Mouse (Mus musculus): ENCODE results near the gene Aldh1b1. TPM values are rescaled to one million over a fixed set of nuclear protein-coding genes. Genes with fewer than 3 reads are reported as not detected.

Gene Aldh1b1
- 10 to 100 TPM in 1 of 2 experiments, 1 to 10 TPM in 1; 3.0 to 10.2 TPM for polyA plus RNA-seq (2017; shearing (Covaris generic))

- ATAC-seq, result peak; percentile 78
Measured at GRCm38 (mm10) chr4:45798964-45799363, at the start of gene Aldh1b1. Aldh1b1 (plus strand) TSS chr4:45799022.

GRCm38 (mm10) chr4:45749449-45749848 lies 49.4 kb upstream of the Aldh1b1 start:
- no peak for ATAC-seq

- no peak for ATAC-seq
Measured at GRCm38 (mm10) chr4:45750477-45750876, 48.3 kb upstream of the Aldh1b1 start.

- no peak for ATAC-seq
Measured at GRCm38 (mm10) chr4:45753211-45753809, 45.5 kb upstream of the Aldh1b1 start.

GRCm38 (mm10) chr4:45754171-45754570 lies 44.7 kb upstream of the Aldh1b1 start:
- ATAC-seq, result no peak

- no peak for ATAC-seq
Measured at GRCm38 (mm10) chr4:45755097-45755496, 43.7 kb upstream of the Aldh1b1 start.

GRCm38 (mm10) chr4:45755881-45756280 lies 42.9 kb upstream of the Aldh1b1 start:
- ATAC-seq, result no peak

- no peak for ATAC-seq
Measured at GRCm38 (mm10) chr4:45757941-45758340, 40.9 kb upstream of the Aldh1b1 start.

- ATAC-seq, result no peak
Measured at GRCm38 (mm10) chr4:45759411-45759810, 39.4 kb upstream of the Aldh1b1 start.

- ATAC-seq, result no peak
Measured at GRCm38 (mm10) chr4:45762600-45762999, 36.2 kb upstream of the Aldh1b1 start.

GRCm38 (mm10) chr4:45763288-45764140 lies 35.3 kb upstream of the Aldh1b1 start:
- no peak for ATAC-seq

GRCm38 (mm10) chr4:45764141-45764494 lies 34.7 kb upstream of the Aldh1b1 start:
- ATAC-seq, result no peak

- no peak for ATAC-seq
Measured at GRCm38 (mm10) chr4:45765121-45765564, 33.7 kb upstream of the Aldh1b1 start.

GRCm38 (mm10) chr4:45765565-45766201 lies 33.1 kb upstream of the Aldh1b1 start:
- ATAC-seq, result no peak

- no peak for ATAC-seq
Measured at GRCm38 (mm10) chr4:45766774-45767173, 32.0 kb upstream of the Aldh1b1 start.

- no peak for ATAC-seq
Measured at GRCm38 (mm10) chr4:45767891-45768558, 30.8 kb upstream of the Aldh1b1 start.

- ATAC-seq, result no peak
Measured at GRCm38 (mm10) chr4:45769141-45769540, 29.7 kb upstream of the Aldh1b1 start.

- no peak for ATAC-seq
Measured at GRCm38 (mm10) chr4:45769791-45770637, 28.8 kb upstream of the Aldh1b1 start.

- ATAC-seq, result no peak
Measured at GRCm38 (mm10) chr4:45770638-45771033, 28.2 kb upstream of the Aldh1b1 start.

GRCm38 (mm10) chr4:45771173-45771572 lies 27.6 kb upstream of the Aldh1b1 start:
- no peak for ATAC-seq

- no peak for ATAC-seq
Measured at GRCm38 (mm10) chr4:45771619-45772018, 27.2 kb upstream of the Aldh1b1 start.

GRCm38 (mm10) chr4:45783671-45784070 lies 15.2 kb upstream of the Aldh1b1 start:
- ATAC-seq, result no peak

Data from activated CD4-positive, CD25-positive, alpha-beta regulatory T cell, adult 4 months (primary cell).